8 mouse cellular contexts compared by ENCODE assay signal in the genomic region with DNA sequence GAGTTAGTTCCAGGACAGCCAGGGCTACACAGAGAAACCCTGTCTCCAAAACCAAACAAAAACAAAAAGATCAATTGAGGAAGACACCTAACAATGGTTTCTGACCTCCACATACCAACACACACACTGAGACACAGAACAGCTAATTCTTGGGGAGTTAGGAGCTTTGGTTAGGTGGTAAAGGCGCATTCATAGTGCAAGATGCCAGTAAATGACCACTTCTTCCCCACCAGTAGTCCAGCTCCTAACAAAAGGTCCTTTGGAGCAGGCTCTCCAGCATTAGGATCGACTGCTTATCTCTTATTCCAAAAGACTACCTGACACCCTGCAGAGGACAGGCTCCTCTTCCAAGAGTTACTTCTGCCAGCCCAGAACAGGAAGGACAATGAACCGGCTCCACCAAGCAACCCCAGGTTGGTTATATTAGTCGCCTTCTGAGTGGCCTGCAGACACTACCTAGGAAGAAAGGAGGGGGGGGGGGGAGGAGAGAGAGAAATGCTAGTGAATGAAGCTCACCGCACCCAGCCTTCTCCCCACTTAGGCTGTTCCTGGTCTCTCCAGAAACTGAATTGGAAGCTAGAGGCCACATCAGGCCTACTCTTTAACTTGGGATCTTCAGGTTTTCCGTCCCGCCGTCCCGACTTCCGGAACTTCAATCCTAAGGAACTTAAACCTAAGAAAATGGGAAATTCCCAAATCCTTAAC. TPM values are rescaled to one million over a fixed set of nuclear protein-coding genes. Genes with fewer than 3 reads are reported as not detected.
A peak's percentile ranks its signal among the peaks of the same experiment; 100 is the strongest.
DNase-seq lines count a peak whose midpoint lies in the region; ATAC-seq and TF ChIP-seq lines count a peak whose summit lies in the region.

No protein-coding gene starts in this region.

- TF ChIP-seq EP300 in stomach, postnatal 0 days (optimal IDR thresholded peaks at IDR 0.05), result peak; percentile 87

- ATAC-seq in forebrain, postnatal 0 days, result no peak
- peak; percentile 41; the same call in 1 of the 2 replicates for ATAC-seq in kidney, embryonic 15.5 days (replicated peaks; ENCODE audit: low FRiP score)
- ATAC-seq in stomach, postnatal 0 days (ENCODE audit: low FRiP score, low TSS enrichment), result no peak

- no peak for TF ChIP-seq CTCF in forebrain, postnatal 0 days (IDR thresholded peaks at IDR 0.05; ENCODE audit: low read depth)
- TF ChIP-seq CTCF in stomach, postnatal 0 days (IDR thresholded peaks at IDR 0.05; ENCODE audit: low read depth), result no peak

- H3K4me1 ChIP-seq in forebrain, postnatal 0 days (ENCODE audit: insufficient read depth), result peaks cover 11% of the 10 kb centered on the region
- peaks cover 25% of the 10 kb centered on the region for H3K4me1 ChIP-seq in kidney, embryonic 15.5 days
- no peaks in the 10 kb centered on the region for H3K4me1 ChIP-seq in stomach, postnatal 0 days (replicated peaks; ENCODE audit: control insufficient read depth, insufficient read depth)

- peak overlapping the region; percentile 65 for H3K4me3 ChIP-seq in forebrain, postnatal 0 days (ENCODE audit: low read depth, low read length)
- H3K4me3 ChIP-seq in kidney, embryonic 15.5 days (replicated peaks), result peak overlapping the region; percentile 66
- H3K4me3 ChIP-seq in stomach, postnatal 0 days (ENCODE audit: low read depth, low read length), result peak overlapping the region; percentile 75

- peak overlapping the region; percentile 82 for H3K9ac ChIP-seq in forebrain, postnatal 0 days
- H3K9ac ChIP-seq in kidney, embryonic 15.5 days, result peak overlapping the region; percentile 58
- peak overlapping the region; percentile 89 for H3K9ac ChIP-seq in stomach, postnatal 0 days (ENCODE audit: low read length)

- WGBS in forebrain, postnatal 0 days, result 9% methylated on average over 10 of the region's 10 CpGs
- 7% methylated on average over 10 of the region's 10 CpGs for WGBS in kidney, embryonic 15.5 days
- WGBS in stomach, postnatal 0 days, result 7% methylated on average over 10 of the region's 10 CpGs

- no peaks in the 10 kb centered on the region for H3K27me3 ChIP-seq in forebrain, postnatal 0 days (ENCODE audit: insufficient read depth, low read length)
- H3K27me3 ChIP-seq in kidney, embryonic 15.5 days, result no peaks in the 10 kb centered on the region
- no peaks in the 10 kb centered on the region for H3K27me3 ChIP-seq in stomach, postnatal 0 days (ENCODE audit: control insufficient read depth, insufficient read depth, low read length)

- H3K36me3 ChIP-seq in forebrain, postnatal 0 days (ENCODE audit: insufficient read depth), result peaks cover 21% of the 10 kb centered on the region
- H3K36me3 ChIP-seq in kidney, embryonic 15.5 days, result peaks cover 56% of the 10 kb centered on the region
- H3K36me3 ChIP-seq in stomach, postnatal 0 days (ENCODE audit: control insufficient read depth, insufficient read depth, low read length), result peaks cover 14% of the 10 kb centered on the region

- no peaks in the 10 kb centered on the region for H3K9me3 ChIP-seq in forebrain, postnatal 0 days (ENCODE audit: low read length)
- H3K9me3 ChIP-seq in kidney, embryonic 15.5 days (replicated peaks), result 0 out of 2 replicates have a peak, but pooled peaks cover 3% of the 10 kb centered on the region
- no peaks in the 10 kb centered on the region for H3K9me3 ChIP-seq in stomach, postnatal 0 days (ENCODE audit: control insufficient read depth, low read length)

- peak; percentile 62 for DNase-seq in cerebellum, adult 9-11 months
- DNase-seq in cerebellum, adult 11-12 months, result no peak
- DNase-seq in ZHBTc4 (ENCODE audit: low read depth, low spot score), result peak; percentile 51
- DNase-seq in forebrain, postnatal 0 days, result no peak
- DNase-seq in lung, postnatal 25 days (ENCODE audit: low spot score), result peak; percentile 9
- peak; percentile 63 for DNase-seq in stomach, postnatal 0 days (ENCODE audit: low spot score)
- no peak for DNase-seq in layer of hippocampus, adult 9-10 months (ENCODE audit: low spot score)

- peak overlapping the region; percentile 97 for H3K27ac ChIP-seq in forebrain, postnatal 0 days (ENCODE audit: low read depth, low read length)
- peak overlapping the region; percentile 98 for H3K27ac ChIP-seq in kidney, embryonic 15.5 days
- H3K27ac ChIP-seq in stomach, postnatal 0 days (replicated peaks), result peak overlapping the region; percentile 99

- peak overlapping the region; percentile 74 for H3K4me2 ChIP-seq in forebrain, postnatal 0 days (ENCODE audit: low read depth)
- peak overlapping the region; percentile 89 for H3K4me2 ChIP-seq in kidney, embryonic 15.5 days
- peak overlapping the region; percentile 69 for H3K4me2 ChIP-seq in stomach, postnatal 0 days (replicated peaks; ENCODE audit: low read depth)

RNA-seq across cellular contexts. Expression of a gene that starts 8.8 kb away (rescaled TPM):
- 23.7 and 31.9 TPM in 2 replicates for total RNA-seq in forebrain, postnatal 0 days (2014; rRNA removed)
- 6.6 and 10.6 TPM in 2 replicates for polyA plus RNA-seq in forebrain, postnatal 0 days (2015; fragmentation: Nextera tagmentation; extraction: Ambion mirVana)
- polyA plus RNA-seq in kidney, embryonic 15.5 days (2015; fragmentation: Nextera tagmentation; extraction: Ambion mirVana), result 10.2 and 11.9 TPM in 2 replicates
- polyA plus RNA-seq in stomach, postnatal 0 days (2015; fragmentation: Nextera tagmentation; extraction: Ambion mirVana), result 8.7 and 9.3 TPM in 2 replicates

RNA-seq across cellular contexts. Expression of a gene that starts 10.8 kb away (rescaled TPM):
- 29.0 and 36.1 TPM in 2 replicates for total RNA-seq in forebrain, postnatal 0 days (2014; rRNA removed)
- 27.4 and 27.9 TPM in 2 replicates for polyA plus RNA-seq in forebrain, postnatal 0 days (2015; fragmentation: Nextera tagmentation; extraction: Ambion mirVana)
- 36.0 and 47.4 TPM in 2 replicates for polyA plus RNA-seq in kidney, embryonic 15.5 days (2015; fragmentation: Nextera tagmentation; extraction: Ambion mirVana)
- 30.4 and 36.5 TPM in 2 replicates for polyA plus RNA-seq in stomach, postnatal 0 days (2015; fragmentation: Nextera tagmentation; extraction: Ambion mirVana)

RNA-seq across cellular contexts. Expression of a gene that starts 21.2 kb away (rescaled TPM):
- total RNA-seq in forebrain, postnatal 0 days (2014; rRNA removed), result 10.0 and 11.5 TPM in 2 replicates
- polyA plus RNA-seq in forebrain, postnatal 0 days (2015; fragmentation: Nextera tagmentation; extraction: Ambion mirVana), result 6.7 and 9.0 TPM in 2 replicates
- 8.1 and 8.9 TPM in 2 replicates for polyA plus RNA-seq in kidney, embryonic 15.5 days (2015; fragmentation: Nextera tagmentation; extraction: Ambion mirVana)
- 2.1 and 2.9 TPM in 2 replicates for polyA plus RNA-seq in stomach, postnatal 0 days (2015; fragmentation: Nextera tagmentation; extraction: Ambion mirVana)

RNA-seq across cellular contexts. Expression of a gene that starts 41.6 kb away (rescaled TPM):
- 29.3 and 39.9 TPM in 2 replicates for total RNA-seq in forebrain, postnatal 0 days (2014; rRNA removed)
- 12.6 and 23.7 TPM in 2 replicates for polyA plus RNA-seq in forebrain, postnatal 0 days (2015; fragmentation: Nextera tagmentation; extraction: Ambion mirVana)
- polyA plus RNA-seq in kidney, embryonic 15.5 days (2015; fragmentation: Nextera tagmentation; extraction: Ambion mirVana), result 54.6 and 57.9 TPM in 2 replicates
- polyA plus RNA-seq in stomach, postnatal 0 days (2015; fragmentation: Nextera tagmentation; extraction: Ambion mirVana), result 13.0 TPM in 2 replicates

RNA-seq across cellular contexts. Expression of a gene that starts 48.3 kb away (rescaled TPM):
- 18.3 and 20.8 TPM in 2 replicates for total RNA-seq in forebrain, postnatal 0 days (2014; rRNA removed)
- 32.0 and 34.0 TPM in 2 replicates for polyA plus RNA-seq in forebrain, postnatal 0 days (2015; fragmentation: Nextera tagmentation; extraction: Ambion mirVana)
- polyA plus RNA-seq in kidney, embryonic 15.5 days (2015; fragmentation: Nextera tagmentation; extraction: Ambion mirVana), result 24.5 and 27.1 TPM in 2 replicates
- 15.6 and 17.8 TPM in 2 replicates for polyA plus RNA-seq in stomach, postnatal 0 days (2015; fragmentation: Nextera tagmentation; extraction: Ambion mirVana)

Comparison
In these comparisons a context has a peak if more than half of its experiments do, and no peak if none do; other contexts are left out.
1. DNase-seq: peak in cerebellum, adult 9-11 months (single experiment), ZHBTc4 (single experiment), lung, postnatal 25 days (single experiment) and stomach, postnatal 0 days (single experiment); none in cerebellum, adult 11-12 months (single experiment), forebrain, postnatal 0 days (single experiment) and layer of hippocampus, adult 9-10 months (single experiment).
2. Peak in every context shown above with its lines, with median percentiles within 50 percentile points of each other: H3K27ac ChIP-seq, H3K4me2 ChIP-seq, H3K4me3 ChIP-seq and H3K9ac ChIP-seq.